Mouse (Mus musculus): ENCODE data around the gene Pnpo.

DNA sequence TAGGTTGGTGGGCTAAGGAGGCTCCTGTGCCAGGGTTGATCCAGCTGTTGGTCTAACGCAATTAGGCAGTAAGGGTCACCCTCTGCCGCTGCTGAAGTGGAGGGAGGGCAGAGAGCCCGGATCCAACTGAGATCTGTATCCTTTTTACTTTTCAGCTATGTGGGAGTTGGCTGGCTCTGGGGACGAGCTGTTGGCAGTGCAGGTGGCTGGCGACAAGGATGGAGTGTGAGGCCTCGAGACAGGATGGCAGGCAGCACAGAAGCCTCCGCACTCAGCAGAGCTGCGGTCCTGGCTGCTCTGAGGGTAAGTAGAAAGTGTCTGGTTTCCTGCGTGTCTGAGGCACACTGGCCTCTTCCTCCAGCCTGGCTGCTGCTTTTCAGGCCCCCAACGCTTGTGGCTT is 8.6 kb upstream of the Pnpo start:
- no peak for TF ChIP-seq CTCF (IDR thresholded peaks at IDR 0.05; ENCODE audit: borderline replicate concordance, extremely low read depth, insufficient read depth, insufficient read length)
- no peak for TF ChIP-seq POLR2A (IDR thresholded peaks at IDR 0.05; ENCODE audit: borderline replicate concordance, extremely low read depth, insufficient read depth, insufficient read length, poor library complexity, severe bottlenecking)
